Mouse (Mus musculus): Measurements from ENCODE around the gene Gipc3. TPM values are rescaled to one million over a fixed set of nuclear protein-coding genes. Genes with fewer than 3 reads are reported as not detected.
A peak's percentile ranks its signal among the peaks of the same experiment; 100 is the strongest.

Gipc3 gene
- 3.3 and 4.1 TPM in 2 replicates for polyA plus RNA-seq (2012; rRNA removed)

DNA sequence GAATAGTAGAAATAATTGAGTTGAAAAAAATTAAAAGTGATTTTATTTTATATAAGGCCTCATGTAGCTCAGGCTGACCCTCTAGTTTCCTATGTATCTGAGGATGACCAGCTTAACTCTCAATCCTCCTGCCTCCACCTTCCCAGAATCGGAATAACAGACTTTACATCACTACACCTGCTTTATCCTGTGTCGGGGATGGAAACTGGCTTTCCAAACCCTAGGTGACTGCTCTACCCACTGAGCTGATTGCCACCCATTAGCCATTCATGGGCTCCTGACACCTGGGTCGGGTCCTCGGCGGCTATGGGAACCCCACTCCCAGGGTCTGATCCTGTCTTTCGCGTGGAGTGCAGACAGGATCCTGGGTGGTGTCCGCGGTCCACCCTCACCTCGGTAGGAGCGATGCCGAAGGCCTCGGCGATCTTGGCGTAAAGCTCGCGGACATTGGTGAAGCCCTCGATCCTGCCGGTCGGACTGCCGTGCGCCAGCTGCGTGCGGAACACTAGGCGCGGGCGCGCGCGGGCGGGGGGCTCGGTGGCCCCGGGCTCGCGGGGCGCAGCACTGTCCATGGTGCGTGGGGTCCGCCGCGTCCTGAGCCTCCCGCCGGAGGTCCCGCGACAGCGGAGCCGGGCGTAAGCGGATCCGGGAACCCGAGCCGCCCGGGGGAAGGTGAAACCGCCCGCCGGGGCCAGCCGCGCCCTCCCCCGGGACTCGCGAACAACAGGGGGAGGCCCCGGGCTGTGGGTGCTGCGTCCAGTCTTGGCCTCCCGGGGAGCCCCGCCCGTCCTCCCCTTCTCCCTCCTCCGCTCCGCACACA lies at the start of gene Gipc3:
Gipc3 (minus strand) TSS at position 581 of the 820 bp plus-strand sequence.
- Histone ChIP-seq H3K27ac (ENCODE audit: control insufficient read depth, insufficient read depth, low read depth, low read length) (peak within 1 kb of the TSS; percentile 39), H3K27me3 (ENCODE audit: control insufficient read depth, insufficient read depth, low read length) (no peaks in the 10 kb centered on the region), H3K4me3 (ENCODE audit: control insufficient read depth, low read depth, low read length) (peak within 1 kb of the TSS; percentile 66), H3K36me3 (ENCODE audit: control insufficient read depth, insufficient read depth, low read length) (no peaks in the 10 kb centered on the region), H3K4me1 (ENCODE audit: control insufficient read depth, insufficient read depth, low read length) (peaks cover 36% of the 10 kb centered on the region)
- no peak for TF ChIP-seq CTCF (IDR thresholded peaks at IDR 0.05; ENCODE audit: control insufficient read depth, insufficient read depth, insufficient replicate concordance, low read depth, low read length)
- TF ChIP-seq POLR2A (IDR thresholded peaks at IDR 0.05; ENCODE audit: control insufficient read depth, low read depth, low read length) = no peak

DNA sequence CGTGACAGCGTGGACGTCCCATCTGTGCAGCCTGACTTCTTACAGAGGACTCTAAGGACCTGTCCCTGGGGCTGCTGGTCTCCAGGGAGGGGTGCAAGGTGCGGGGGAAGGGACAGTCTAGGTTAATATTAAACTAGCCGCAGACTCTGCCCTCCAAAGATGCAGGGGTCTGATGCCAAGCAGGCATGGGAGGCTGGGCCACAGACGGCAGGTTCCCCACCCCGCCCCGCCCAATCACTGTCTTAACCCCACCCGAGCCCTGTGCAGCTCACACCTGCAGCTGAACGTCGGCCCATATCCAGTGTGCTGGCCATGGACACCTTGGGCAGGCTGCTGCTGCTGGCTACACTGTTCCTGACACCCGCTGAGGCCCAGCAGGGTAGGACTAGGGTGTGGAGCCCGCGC lies 49.7 kb upstream of the Gipc3 start, which contains the start of gene Smim24:
Smim24 (plus strand) TSS at position 271 of the 405 bp plus-strand sequence.
- Histone ChIP-seq H3K4me1 (ENCODE audit: control insufficient read depth, insufficient read depth, low read length) (peaks cover 32% of the 10 kb centered on the region), H3K27ac (ENCODE audit: control insufficient read depth, insufficient read depth, low read depth, low read length) (peak within 1 kb of the TSS; percentile 92)
- no peak for TF ChIP-seq POLR2A (IDR thresholded peaks at IDR 0.05; ENCODE audit: control insufficient read depth, low read depth, low read length)

DNA sequence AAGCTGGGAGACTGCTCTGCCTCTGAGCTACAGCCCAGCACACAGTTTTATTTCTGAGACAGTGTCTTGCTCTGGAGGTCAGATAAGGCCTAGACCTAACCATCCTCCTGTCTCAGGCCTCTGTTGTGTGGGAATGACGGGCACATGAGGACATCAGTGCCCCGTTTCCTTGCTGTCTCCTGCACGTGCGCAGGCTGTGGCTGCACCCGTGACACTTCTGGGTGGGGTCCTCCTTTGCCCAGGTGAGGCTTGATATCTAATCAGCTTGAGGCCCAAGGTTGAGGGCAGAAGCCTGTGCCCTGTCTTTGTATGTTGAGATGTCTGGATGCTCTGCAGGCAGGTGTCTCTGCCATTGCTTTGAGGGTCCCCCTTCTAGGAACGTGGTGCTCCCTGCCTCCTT lies 49.2 kb upstream of the Gipc3 start:
- Histone ChIP-seq H3K27me3 (ENCODE audit: control insufficient read depth, insufficient read depth, low read length) (no peaks in the 10 kb centered on the region), H3K4me3 (ENCODE audit: control insufficient read depth, low read depth, low read length) (peak overlapping the region; percentile 85), H3K36me3 (ENCODE audit: control insufficient read depth, insufficient read depth, low read length) (no peaks in the 10 kb centered on the region), H3K27ac (ENCODE audit: control insufficient read depth, insufficient read depth, low read depth, low read length) (peak overlapping the region; percentile 27), H3K4me1 (ENCODE audit: control insufficient read depth, insufficient read depth, low read length) (peaks cover 32% of the 10 kb centered on the region)
- TF ChIP-seq POLR2A (IDR thresholded peaks at IDR 0.05; ENCODE audit: control insufficient read depth, low read depth, low read length) (no peak), CTCF (IDR thresholded peaks at IDR 0.05; ENCODE audit: control insufficient read depth, insufficient read depth, insufficient replicate concordance, low read depth, low read length) (no peak)

More for the DNA sequence above, 49.7 kb upstream of the Gipc3 start, which contains the start of gene Smim24:
- H3K36me3 ChIP-seq (ENCODE audit: control insufficient read depth, insufficient read depth, low read length) = no peaks in the 10 kb centered on the region
- no peaks in the 10 kb centered on the region for H3K27me3 ChIP-seq (ENCODE audit: control insufficient read depth, insufficient read depth, low read length)
- H3K4me3 ChIP-seq (ENCODE audit: control insufficient read depth, low read depth, low read length) = peak within 1 kb of the TSS; percentile 85

DNA sequence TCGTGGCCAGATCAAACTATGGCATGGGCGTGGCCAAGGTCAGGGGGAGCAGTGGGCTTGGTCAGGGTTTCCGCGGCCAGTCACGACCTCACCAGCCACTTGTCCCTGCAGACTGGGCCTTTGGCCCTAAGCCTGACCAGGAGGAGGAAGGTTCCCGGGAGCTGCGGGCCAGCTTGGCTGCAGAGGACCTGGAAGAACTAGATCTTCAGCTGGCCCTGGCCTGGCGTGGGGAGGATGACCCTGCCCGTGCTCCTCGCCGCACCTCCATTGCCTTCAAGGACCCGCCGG lies 47.6 kb upstream of the Gipc3 start:
- Histone ChIP-seq H3K27me3 (ENCODE audit: control insufficient read depth, insufficient read depth, low read length) (no peaks in the 10 kb centered on the region), H3K27ac (ENCODE audit: control insufficient read depth, insufficient read depth, low read depth, low read length) (peak overlapping the region; percentile 7; the same call in 1 of the 2 replicates), H3K4me3 (ENCODE audit: control insufficient read depth, low read depth, low read length) (no peak overlapping the region), H3K36me3 (ENCODE audit: control insufficient read depth, insufficient read depth, low read length) (no peaks in the 10 kb centered on the region), H3K4me1 (ENCODE audit: control insufficient read depth, insufficient read depth, low read length) (peaks cover 40% of the 10 kb centered on the region)
- TF ChIP-seq POLR2A (IDR thresholded peaks at IDR 0.05; ENCODE audit: control insufficient read depth, low read depth, low read length) (no peak; the same call in 1 of the 2 replicates), CTCF (IDR thresholded peaks at IDR 0.05; ENCODE audit: control insufficient read depth, insufficient read depth, insufficient replicate concordance, low read depth, low read length) (no peak)

DNA sequence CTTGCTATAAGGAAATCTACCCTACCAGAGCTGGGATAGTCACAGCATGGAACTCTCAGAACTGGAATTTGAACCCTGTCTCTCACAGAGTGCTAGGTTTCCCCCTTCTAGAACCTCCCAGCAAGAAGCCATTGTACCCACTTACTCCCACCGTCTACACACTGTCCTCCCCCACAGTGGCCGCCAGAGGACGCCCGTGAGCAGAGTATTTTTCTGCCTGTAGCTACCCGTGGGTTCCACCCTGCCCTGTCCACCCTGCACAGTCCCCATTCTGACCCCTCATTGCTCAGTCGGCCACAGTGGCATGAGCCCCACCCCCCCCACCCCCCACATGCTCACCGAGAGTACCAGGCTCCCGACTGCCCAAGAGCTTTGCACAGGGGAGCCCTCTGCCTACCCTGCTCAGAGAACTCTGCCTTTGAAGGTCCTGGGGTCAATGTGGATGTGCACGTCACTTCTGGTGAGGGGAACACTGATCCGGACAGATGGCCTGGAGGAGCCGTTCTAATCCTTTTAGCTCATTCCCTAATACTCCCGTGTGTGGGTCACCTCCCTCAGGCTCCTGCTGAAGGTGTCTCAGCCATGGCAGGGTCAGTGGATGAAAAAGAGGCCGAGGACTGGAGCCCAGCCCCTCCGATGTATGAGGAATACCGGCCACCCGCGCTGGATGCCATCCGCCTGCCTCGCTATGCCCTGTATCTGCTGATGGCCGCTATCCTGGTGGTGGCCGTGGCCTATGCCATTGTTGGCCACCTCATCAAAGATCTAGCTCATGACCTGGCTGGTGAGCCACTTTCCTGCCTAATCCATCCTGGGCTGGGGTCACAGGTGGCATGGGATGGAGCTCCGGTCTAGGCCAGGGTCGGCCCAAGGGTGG lies 47.0 kb upstream of the Gipc3 start:
- TF ChIP-seq CTCF (IDR thresholded peaks at IDR 0.05; ENCODE audit: control insufficient read depth, insufficient read depth, insufficient replicate concordance, low read depth, low read length) = peak; percentile 57; the same call in 1 of the 2 replicates
- no peak for TF ChIP-seq POLR2A (IDR thresholded peaks at IDR 0.05; ENCODE audit: control insufficient read depth, low read depth, low read length)
- Histone ChIP-seq H3K4me1 (ENCODE audit: control insufficient read depth, insufficient read depth, low read length) (peaks cover 45% of the 10 kb centered on the region), H3K36me3 (ENCODE audit: control insufficient read depth, insufficient read depth, low read length) (no peaks in the 10 kb centered on the region), H3K4me3 (ENCODE audit: control insufficient read depth, low read depth, low read length) (no peak overlapping the region), H3K27ac (ENCODE audit: control insufficient read depth, insufficient read depth, low read depth, low read length) (peak overlapping the region; percentile 7; the same call in 1 of the 2 replicates), H3K27me3 (ENCODE audit: control insufficient read depth, insufficient read depth, low read length) (no peaks in the 10 kb centered on the region)

DNA sequence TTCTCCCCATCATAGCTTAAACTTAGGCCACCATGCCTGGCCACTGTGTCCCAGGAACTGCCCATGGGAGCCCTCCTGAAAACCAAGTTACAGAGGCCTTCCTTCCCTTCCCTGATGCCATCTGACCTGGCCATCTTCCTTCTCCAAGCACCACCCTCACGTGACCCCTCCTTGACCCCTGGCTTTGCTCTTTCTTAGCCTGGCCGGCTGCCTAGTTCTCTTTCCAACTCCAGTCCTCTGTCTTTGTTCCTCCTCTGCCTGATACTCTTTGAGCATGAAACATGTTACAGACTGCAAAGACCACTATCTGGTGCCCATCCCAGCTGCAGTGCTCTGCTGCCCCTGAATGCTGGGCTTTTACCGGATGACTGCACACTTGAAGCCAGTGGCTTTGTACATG lies 46.3 kb upstream of the Gipc3 start:
- peaks cover 44% of the 10 kb centered on the region for H3K4me1 ChIP-seq (ENCODE audit: control insufficient read depth, insufficient read depth, low read length)
- H3K36me3 ChIP-seq (ENCODE audit: control insufficient read depth, insufficient read depth, low read length) = no peaks in the 10 kb centered on the region
- H3K27ac ChIP-seq (ENCODE audit: control insufficient read depth, insufficient read depth, low read depth, low read length) = no peak overlapping the region
- TF ChIP-seq CTCF (IDR thresholded peaks at IDR 0.05; ENCODE audit: control insufficient read depth, insufficient read depth, insufficient replicate concordance, low read depth, low read length) = no peak
- TF ChIP-seq POLR2A (IDR thresholded peaks at IDR 0.05; ENCODE audit: control insufficient read depth, low read depth, low read length) = no peak
- H3K4me3 ChIP-seq (ENCODE audit: control insufficient read depth, low read depth, low read length) = no peak overlapping the region
- no peaks in the 10 kb centered on the region for H3K27me3 ChIP-seq (ENCODE audit: control insufficient read depth, insufficient read depth, low read length)

DNA sequence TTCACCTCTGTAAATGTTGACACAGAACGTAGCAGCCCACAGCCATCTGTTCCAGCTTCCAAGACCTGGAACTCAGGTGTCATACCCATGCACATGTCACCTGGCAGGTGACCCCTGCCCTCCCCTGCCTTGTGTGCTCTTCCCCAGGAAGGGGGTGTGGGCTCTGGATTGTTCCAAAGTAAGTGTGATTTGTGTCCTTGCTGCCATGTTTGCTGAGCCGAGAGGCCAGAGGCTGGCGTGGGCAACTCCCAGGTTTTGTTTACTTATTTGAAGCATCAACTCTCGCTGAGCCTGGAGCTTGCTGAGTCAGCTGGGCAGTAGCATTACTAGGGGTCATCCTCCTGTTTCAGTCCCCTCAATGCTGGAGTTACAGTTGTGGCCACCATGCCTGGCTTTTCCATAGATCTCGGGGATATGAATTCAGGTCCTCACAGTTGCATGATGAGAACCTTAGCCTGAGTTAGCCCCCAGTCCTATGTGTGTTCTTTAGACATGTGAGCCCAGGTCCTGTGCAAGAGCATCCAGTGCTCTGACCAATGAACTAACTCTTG lies 45.5 kb upstream of the Gipc3 start, which contains the start of gene Gm48552:
Gm48552 (plus strand) TSS at position 501 of the 551 bp plus-strand sequence.
- H3K36me3 ChIP-seq (ENCODE audit: control insufficient read depth, insufficient read depth, low read length) = no peaks in the 10 kb centered on the region
- TF ChIP-seq CTCF (IDR thresholded peaks at IDR 0.05; ENCODE audit: control insufficient read depth, insufficient read depth, insufficient replicate concordance, low read depth, low read length) (no peak), POLR2A (IDR thresholded peaks at IDR 0.05; ENCODE audit: control insufficient read depth, low read depth, low read length) (peak; percentile 46; the same call in 1 of the 2 replicates)
- H3K4me3 ChIP-seq (ENCODE audit: control insufficient read depth, low read depth, low read length) = no peak within 1 kb of the TSS
- no peaks in the 10 kb centered on the region for H3K27me3 ChIP-seq (ENCODE audit: control insufficient read depth, insufficient read depth, low read length)
- peaks cover 38% of the 10 kb centered on the region for H3K4me1 ChIP-seq (ENCODE audit: control insufficient read depth, insufficient read depth, low read length)
- H3K27ac ChIP-seq (ENCODE audit: control insufficient read depth, insufficient read depth, low read depth, low read length) = no peak within 1 kb of the TSS

Data from testis, adult 2 months (tissue).